Mouse (Mus musculus): ENCODE data around the gene Cadps.

Gene Cadps

DNA sequence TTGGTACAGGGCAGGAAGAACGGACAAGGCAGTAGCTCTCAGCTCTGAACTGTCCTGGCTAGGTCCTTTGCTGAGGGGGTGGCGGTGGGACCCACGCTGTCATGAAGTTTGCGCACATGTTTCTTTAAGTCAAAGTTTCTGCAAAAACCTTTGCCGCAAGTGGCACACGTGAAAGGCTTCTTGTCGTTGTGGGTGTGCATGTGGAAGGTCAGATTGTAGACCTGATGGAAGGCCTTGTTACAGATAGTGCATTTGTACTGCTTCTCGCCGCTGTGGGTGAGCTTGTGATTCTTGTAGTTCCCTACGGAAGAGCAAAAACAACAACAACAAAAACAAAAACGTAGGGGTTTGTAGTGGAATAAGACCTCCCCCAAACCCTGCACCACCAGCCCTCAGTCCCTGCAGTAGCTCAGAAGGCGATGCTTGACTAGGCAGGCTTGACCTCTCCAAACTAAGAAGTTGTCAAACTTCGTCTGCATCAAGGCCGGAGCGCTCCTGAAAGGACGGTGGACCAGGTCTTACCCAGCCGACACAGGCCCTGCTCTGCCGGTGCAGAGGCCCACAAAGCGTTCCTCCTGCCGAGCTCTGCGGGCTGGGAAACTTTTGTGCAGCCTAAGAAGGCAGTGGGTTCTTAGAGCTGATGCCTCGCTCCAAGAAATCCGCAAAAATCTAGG lies 480.3 kb downstream of the Cadps start:
- in situ Hi-C loops (cut with MseI, MboI), result no loop called here

DNA sequence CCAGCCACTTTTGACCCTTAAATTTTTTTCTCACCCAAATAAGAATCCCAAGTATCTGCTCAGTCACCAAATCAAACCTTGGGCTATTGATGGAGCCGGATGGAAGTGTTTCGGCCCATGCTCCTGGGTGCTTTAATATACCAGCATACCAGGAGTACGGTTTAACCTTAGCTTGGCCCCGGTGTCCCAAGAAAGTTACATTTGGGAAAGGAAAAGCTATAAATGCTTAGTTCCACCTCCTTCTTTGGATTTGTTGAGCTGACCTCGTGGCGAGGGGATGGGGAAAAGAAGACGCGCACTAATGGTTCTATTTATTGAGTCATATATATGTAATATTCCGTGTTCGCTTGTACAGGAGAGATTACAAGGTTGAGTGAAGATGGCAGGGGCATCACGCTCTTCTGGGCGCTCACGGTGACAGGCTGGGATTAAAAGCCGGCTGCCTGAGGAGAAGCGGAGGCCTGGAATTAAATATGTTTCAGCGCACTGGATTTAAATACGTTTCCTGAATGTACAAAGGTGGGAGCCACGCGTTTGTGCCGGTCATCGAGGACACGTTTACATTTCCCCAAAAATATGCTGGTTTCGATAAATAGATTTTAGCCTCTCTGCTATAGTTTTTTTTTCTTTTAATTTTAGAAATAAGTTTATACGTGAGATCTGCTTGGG lies 481.0 kb downstream of the Cadps start:
- in situ Hi-C loops (cut with MseI, MboI), result no loop called here

GRCm38 (mm10) chr14:12341075-12341788 lies 481.6 kb downstream of the Cadps start:
- in situ Hi-C loops (cut with MseI, MboI), result no loop called here

DNA sequence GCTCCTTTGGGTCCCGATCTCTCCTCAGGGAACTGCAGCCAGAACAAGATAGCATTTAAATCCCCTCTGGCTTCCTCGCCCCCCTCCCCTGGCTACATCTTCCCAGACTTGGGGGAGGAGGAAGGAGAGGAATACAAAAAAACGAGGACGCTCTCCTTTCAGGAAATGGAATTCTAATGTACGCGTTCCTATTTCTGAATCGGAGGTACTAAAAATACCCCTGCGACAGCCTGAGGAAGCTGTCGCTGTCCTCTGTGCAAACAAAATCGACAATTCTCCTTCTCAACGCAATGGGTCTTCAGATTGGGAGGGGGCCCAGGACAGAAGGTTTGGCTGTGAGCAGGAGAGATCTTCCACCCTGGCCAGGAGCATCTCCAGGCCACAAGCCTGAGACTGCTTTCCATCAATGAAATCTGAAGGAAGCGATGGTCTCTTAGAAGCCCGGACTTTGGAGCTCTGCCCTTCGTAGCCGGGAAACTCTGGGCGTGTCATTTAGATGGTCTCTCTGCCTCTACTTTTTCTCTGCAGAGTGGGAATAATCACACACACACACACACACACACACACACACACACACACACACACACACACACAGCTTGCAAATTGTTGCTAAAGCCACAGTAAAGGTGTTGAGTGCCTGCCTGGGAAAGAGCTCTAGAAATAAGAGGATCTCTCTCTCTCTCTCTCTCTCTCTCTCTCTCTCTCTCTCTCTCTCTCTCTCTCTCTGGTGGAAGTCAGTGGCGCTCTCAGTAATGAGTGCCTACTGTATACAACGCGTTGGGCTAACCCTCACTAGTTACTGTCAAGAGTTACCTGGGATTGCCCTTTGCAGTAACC lies 482.4 kb downstream of the Cadps start:
- in situ Hi-C loops (cut with MseI, MboI), result no loop called here

GRCm38 (mm10) chr14:12338811-12339565 lies 483.9 kb downstream of the Cadps start:
- in situ Hi-C loops (cut with MseI, MboI), result no loop called here

GRCm38 (mm10) chr14:12337998-12338809 lies 484.7 kb downstream of the Cadps start:
- in situ Hi-C loops (cut with MseI, MboI), result no loop called here

- in situ Hi-C loops (cut with MseI, MboI), result no loop called here
These were observed 485.4 kb downstream of the Cadps start for GRCm38 (mm10) chr14:12337421-12337997.

- in situ Hi-C loops (cut with MseI, MboI), result no loop called here
These were observed 488.0 kb downstream of the Cadps start for GRCm38 (mm10) chr14:12334925-12335324.

DNA sequence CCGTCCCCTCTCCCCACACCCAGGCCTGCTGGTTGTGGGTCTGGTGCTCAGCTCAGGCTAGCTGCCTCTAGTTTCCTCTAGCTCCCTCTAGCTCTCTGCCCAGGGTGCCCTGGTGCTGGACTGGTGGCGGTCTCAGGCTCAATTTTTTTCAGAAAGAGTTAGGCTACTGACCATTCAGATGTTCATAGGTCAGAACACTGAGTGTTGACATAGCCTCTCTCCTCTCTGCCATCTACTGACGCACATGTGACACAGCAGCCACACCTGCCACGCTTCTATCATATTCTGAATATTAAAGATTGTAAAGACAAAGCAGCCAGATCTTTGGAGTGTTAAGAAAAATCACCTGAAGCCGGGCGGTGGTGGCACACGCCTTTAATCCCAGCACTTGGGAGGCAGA lies 489.3 kb downstream of the Cadps start:
- in situ Hi-C loops (cut with MseI, MboI), result no loop called here

All from mouse trophoblast stem cell (cell line).